Mouse (Mus musculus): ENCODE results near the gene Acot7. TPM values are rescaled to one million over a fixed set of nuclear protein-coding genes. Genes with fewer than 3 reads are reported as not detected.

Gene Acot7
- total and polyA plus RNA-seq, 2 experiments from 2014 or later: 249 to 488 TPM

DNA sequence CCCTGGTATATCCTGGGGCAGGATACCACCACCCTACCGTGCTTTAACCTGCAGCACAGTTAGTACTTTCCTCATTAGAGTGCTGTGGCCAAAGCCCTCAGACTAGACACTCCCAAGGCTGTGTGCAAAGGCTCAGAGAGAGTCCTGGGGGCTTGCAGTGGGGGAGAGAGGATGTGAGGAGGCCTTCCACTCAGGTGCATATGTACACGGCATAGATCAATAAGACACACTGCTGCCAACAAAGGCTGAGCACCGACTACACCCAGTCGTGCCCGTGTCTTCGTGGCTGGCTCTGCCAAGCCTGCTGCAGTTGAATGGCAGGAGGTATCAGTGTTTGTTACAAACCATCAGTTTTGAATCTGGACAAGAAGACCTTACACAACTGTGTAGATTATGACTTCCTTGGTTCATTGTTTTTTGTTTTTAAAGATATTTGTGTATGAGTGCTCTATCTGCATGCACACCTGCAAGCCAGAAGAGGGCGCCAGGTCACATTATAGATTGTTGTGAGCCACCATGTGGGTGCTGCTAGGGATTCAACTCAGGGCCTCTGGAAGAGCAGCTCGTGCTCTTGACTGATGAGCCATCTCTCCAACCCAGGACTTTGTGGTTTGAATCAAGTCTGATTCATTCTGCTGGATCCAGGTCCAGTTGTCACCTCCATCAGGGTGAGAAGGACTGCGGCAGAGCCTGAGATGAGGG is 87.1 kb downstream of the Acot7 start:
- 93% methylated on average over 9 of the region's 9 CpGs for WGBS
- H3K4me1 ChIP-seq (ENCODE audit: insufficient read depth, low read length): peaks cover 6% of the 10 kb centered on the region
- H3K36me3 ChIP-seq (ENCODE audit: insufficient read depth, low read length): peaks cover 10% of the 10 kb centered on the region; the same call in 1 of the 2 replicates
- DNase-seq (ENCODE audit: low spot score) (peak; percentile 54), ATAC-seq (no peak)
- TF ChIP-seq CTCF (IDR thresholded peaks at IDR 0.05; ENCODE audit: low read depth): peak; percentile 60
- H3K9me3 ChIP-seq (ENCODE audit: low read length): no peaks in the 10 kb centered on the region
- peak overlapping the region; percentile 64; the same call in 1 of the 2 replicates for H3K27ac ChIP-seq
- no peaks in the 10 kb centered on the region for H3K27me3 ChIP-seq (ENCODE audit: insufficient read depth, low read length)
- no peak overlapping the region for H3K9ac ChIP-seq (replicated peaks; ENCODE audit: low read length)
- no peak overlapping the region for H3K4me2 ChIP-seq (ENCODE audit: low read depth, low read length)
- H3K4me3 ChIP-seq (ENCODE audit: low read length): no peak overlapping the region

- H3K9ac ChIP-seq (replicated peaks; ENCODE audit: low read length): no peak overlapping the region
- ATAC-seq (no peak; the same call in 1 of the 2 replicates), DNase-seq (ENCODE audit: low spot score) (no peak)
- no peak overlapping the region for H3K4me3 ChIP-seq (ENCODE audit: low read length)
- no peak for TF ChIP-seq CTCF (IDR thresholded peaks at IDR 0.05; ENCODE audit: low read depth)
- no peaks in the 10 kb centered on the region for H3K9me3 ChIP-seq (ENCODE audit: low read length)
- no peak overlapping the region for H3K4me2 ChIP-seq (ENCODE audit: low read depth, low read length)
- peaks cover 6% of the 10 kb centered on the region for H3K4me1 ChIP-seq (ENCODE audit: insufficient read depth, low read length)
- WGBS: 36% methylated on average over 5 of the region's 5 CpGs
- H3K36me3 ChIP-seq (ENCODE audit: insufficient read depth, low read length): 0 out of 2 replicates have a peak, but pooled peaks cover 6% of the 10 kb centered on the region
- no peaks in the 10 kb centered on the region for H3K27me3 ChIP-seq (ENCODE audit: insufficient read depth, low read length)
- H3K27ac ChIP-seq: peak overlapping the region; percentile 64
Observed at GRCm38 (mm10) chr4:152265791-152266190, 87.9 kb downstream of the Acot7 start.

GRCm38 (mm10) chr4:152266236-152266895 is 88.4 kb downstream of the Acot7 start:
- no peaks in the 10 kb centered on the region for H3K27me3 ChIP-seq (ENCODE audit: insufficient read depth, low read length)
- no peak for ATAC-seq

GRCm38 (mm10) chr4:152267748-152268369 is 89.9 kb downstream of the Acot7 start:
- no peak for TF ChIP-seq CTCF (IDR thresholded peaks at IDR 0.05; ENCODE audit: low read depth)

More at GRCm38 (mm10) chr4:152266236-152266895, 88.4 kb downstream of the Acot7 start:
- Histone ChIP-seq H3K9me3 (ENCODE audit: low read length) (no peaks in the 10 kb centered on the region), H3K4me3 (ENCODE audit: low read length) (no peak overlapping the region), H3K36me3 (ENCODE audit: insufficient read depth, low read length) (0 out of 2 replicates have a peak, but pooled peaks cover 1% of the 10 kb centered on the region), H3K4me2 (ENCODE audit: low read depth, low read length) (no peak overlapping the region), H3K9ac (replicated peaks; ENCODE audit: low read length) (no peak overlapping the region), H3K27ac (peak overlapping the region; percentile 64), H3K4me1 (ENCODE audit: insufficient read depth, low read length) (peaks cover 6% of the 10 kb centered on the region)
- TF ChIP-seq CTCF (IDR thresholded peaks at IDR 0.05; ENCODE audit: low read depth): no peak
- peak; percentile 65 for DNase-seq (ENCODE audit: low spot score)
- 35% methylated on average over 10 of the region's 10 CpGs for WGBS

GRCm38 (mm10) chr4:152269967-152270366 is 92.0 kb downstream of the Acot7 start:
- WGBS: 85% methylated on average over 13 of the region's 13 CpGs
- Histone ChIP-seq H3K4me1 (ENCODE audit: insufficient read depth, low read length) (peaks cover 7% of the 10 kb centered on the region; the same call in 1 of the 2 replicates), H3K4me2 (ENCODE audit: low read depth, low read length) (no peak overlapping the region), H3K9me3 (ENCODE audit: low read length) (no peaks in the 10 kb centered on the region), H3K9ac (replicated peaks; ENCODE audit: low read length) (no peak overlapping the region), H3K4me3 (ENCODE audit: low read length) (no peak overlapping the region), H3K27me3 (ENCODE audit: insufficient read depth, low read length) (no peaks in the 10 kb centered on the region), H3K36me3 (ENCODE audit: insufficient read depth, low read length) (no peaks in the 10 kb centered on the region), H3K27ac (no peak overlapping the region)
- ATAC-seq (no peak), DNase-seq (ENCODE audit: low spot score) (no peak)
- TF ChIP-seq CTCF (IDR thresholded peaks at IDR 0.05; ENCODE audit: low read depth): no peak

More at GRCm38 (mm10) chr4:152267748-152268369, 89.9 kb downstream of the Acot7 start:
- H3K4me3 ChIP-seq (ENCODE audit: low read length): no peak overlapping the region
- peak; percentile 35 for ATAC-seq
- H3K27me3 ChIP-seq (ENCODE audit: insufficient read depth, low read length): no peaks in the 10 kb centered on the region
- H3K36me3 ChIP-seq (ENCODE audit: insufficient read depth, low read length): no peaks in the 10 kb centered on the region
- no peaks in the 10 kb centered on the region for H3K9me3 ChIP-seq (ENCODE audit: low read length)
- H3K4me1 ChIP-seq (ENCODE audit: insufficient read depth, low read length): peaks cover 6% of the 10 kb centered on the region
- H3K9ac ChIP-seq (replicated peaks; ENCODE audit: low read length): no peak overlapping the region
- peak overlapping the region; percentile 0; the same call in 1 of the 2 replicates for H3K27ac ChIP-seq
- peak; percentile 64 for DNase-seq (ENCODE audit: low spot score)
- WGBS: 38% methylated on average over 13 of the region's 13 CpGs
- no peak overlapping the region for H3K4me2 ChIP-seq (ENCODE audit: low read depth, low read length)

DNA sequence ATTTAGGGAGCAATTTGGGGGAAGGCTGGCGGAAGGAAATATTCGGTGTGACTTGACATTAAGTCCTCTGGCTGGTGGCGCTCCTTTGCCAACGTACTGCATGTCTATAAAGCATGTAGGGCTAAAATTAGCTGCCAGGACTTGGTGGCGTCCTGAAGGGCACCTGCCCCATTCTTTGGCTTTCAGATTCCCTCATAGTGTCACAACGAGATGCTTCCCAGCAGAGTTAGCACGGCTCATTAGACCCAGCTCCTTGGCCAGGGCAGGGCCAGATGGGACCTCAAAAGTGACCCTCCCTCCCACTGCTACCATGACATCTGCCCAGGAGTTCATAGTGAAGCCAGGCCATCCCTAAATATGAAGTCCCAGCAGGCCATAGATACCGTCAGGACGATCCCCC is 92.7 kb downstream of the Acot7 start:
- DNase-seq (ENCODE audit: low spot score): no peak
- H3K4me2 ChIP-seq (ENCODE audit: low read depth, low read length): no peak overlapping the region
- 54% methylated on average over 9 of the region's 9 CpGs for WGBS
- no peak overlapping the region for H3K4me3 ChIP-seq (ENCODE audit: low read length)
- ATAC-seq: no peak
- H3K36me3 ChIP-seq (ENCODE audit: insufficient read depth, low read length): no peaks in the 10 kb centered on the region
- no peak overlapping the region for H3K9ac ChIP-seq (replicated peaks; ENCODE audit: low read length)
- H3K27me3 ChIP-seq (ENCODE audit: insufficient read depth, low read length): no peaks in the 10 kb centered on the region
- H3K9me3 ChIP-seq (ENCODE audit: low read length): no peaks in the 10 kb centered on the region
- peaks cover 7% of the 10 kb centered on the region; the same call in 1 of the 2 replicates for H3K4me1 ChIP-seq (ENCODE audit: insufficient read depth, low read length)
- no peak overlapping the region for H3K27ac ChIP-seq
- TF ChIP-seq CTCF (IDR thresholded peaks at IDR 0.05; ENCODE audit: low read depth): no peak
